ENCODE assay signal across 24 mouse cellular contexts in genomic region chr17:72417451-72417850, GRCm38 (mm10).
DNase-seq lines count a peak whose midpoint lies in the region; ATAC-seq and TF ChIP-seq lines count a peak whose summit lies in the region.
"Had no signal": no experiment of that assay in that cellular context is flagged by ENCODE, and none has a peak within 500 bp of the region (broad histone marks: within the 10 kb centered on the region; RNA-seq: fewer than 3 reads in every experiment).

No protein-coding gene starts in this region.

- H3K4me1 ChIP-seq in lung, embryonic 14.5 days (ENCODE audit: insufficient read depth) = no peaks in the 10 kb centered on the region
- H3K4me1 ChIP-seq: embryonic facial prominence, embryonic 12.5 days; embryonic facial prominence, embryonic 15.5 days; hindbrain, embryonic 12.5 days; hindbrain, embryonic 15.5 days had no signal

- H3K9ac ChIP-seq in lung, embryonic 14.5 days = no peak overlapping the region
- H3K9ac ChIP-seq: embryonic facial prominence, embryonic 12.5 days; embryonic facial prominence, embryonic 15.5 days; forebrain, postnatal 0 days; hindbrain, embryonic 12.5 days; hindbrain, embryonic 15.5 days had no signal

- TF ChIP-seq CTCF in lung, embryonic 14.5 days (IDR thresholded peaks at IDR 0.05; ENCODE audit: low read depth) = no peak

- no peaks in the 10 kb centered on the region for H3K27me3 ChIP-seq in lung, embryonic 14.5 days (ENCODE audit: insufficient read depth, low read length)
- H3K27me3 ChIP-seq: CH12.LX; embryonic facial prominence, embryonic 12.5 days; embryonic facial prominence, embryonic 15.5 days; hindbrain, embryonic 12.5 days; hindbrain, embryonic 15.5 days had no signal

- no peaks in the 10 kb centered on the region for H3K36me3 ChIP-seq in lung, embryonic 14.5 days (ENCODE audit: insufficient read depth)
- H3K36me3 ChIP-seq: embryonic facial prominence, embryonic 12.5 days; embryonic facial prominence, embryonic 15.5 days; G1E; hindbrain, embryonic 12.5 days; hindbrain, embryonic 15.5 days had no signal

- peak; percentile 4 for DNase-seq in adrenal gland, postnatal 14 days
- DNase-seq in adrenal gland, postnatal 4 days (ENCODE audit: low spot score in 2 of 2) = no peak
- peak; percentile 28 for DNase-seq in lung, embryonic 14.5 days
- DNase-seq in lung, postnatal 25 days (ENCODE audit: low spot score) = no peak
- DNase-seq in NIH3T3 (ENCODE audit: low read depth) = peak; percentile 5
- no peak for DNase-seq in frontal cortex, postnatal 25 days (ENCODE audit: low spot score in 2 of 2)
- DNase-seq: adrenal gland, postnatal 36 days; B cell, adult 2 months; cerebellum, adult 11 months; cerebellum, adult 2 months; cerebellum, adult 9-11 months; cerebellum, postnatal 25 days; forebrain, postnatal 0 days; gastrocnemius, postnatal 25 days had no signal

- WGBS in lung, embryonic 14.5 days = 75% methylated on average over 4 of the region's 4 CpGs

- ATAC-seq in lung, embryonic 14.5 days (ENCODE audit: insufficient read depth) = no peak
- ATAC-seq: activated CD4-positive, CD25-positive, alpha-beta regulatory T cell, adult 4 months; forebrain, embryonic 14.5 days; forebrain, postnatal 0 days; intestine, postnatal 0 days had no signal

- no peaks in the 10 kb centered on the region for H3K9me3 ChIP-seq in lung, embryonic 14.5 days (ENCODE audit: low read depth, low read length)
- H3K9me3 ChIP-seq: embryonic facial prominence, embryonic 12.5 days; embryonic facial prominence, embryonic 15.5 days; hindbrain, embryonic 12.5 days; hindbrain, embryonic 15.5 days had no signal

- H3K4me3 ChIP-seq in lung, embryonic 14.5 days (ENCODE audit: low read depth, low read length) = no peak overlapping the region
- H3K4me3 ChIP-seq: embryonic facial prominence, embryonic 12.5 days; embryonic facial prominence, embryonic 15.5 days; hindbrain, embryonic 12.5 days; hindbrain, embryonic 15.5 days had no signal

- no peak overlapping the region for H3K4me2 ChIP-seq in lung, embryonic 14.5 days
- H3K4me2 ChIP-seq: embryonic facial prominence, embryonic 12.5 days; embryonic facial prominence, embryonic 15.5 days; heart, embryonic 11.5 days; hindbrain, embryonic 12.5 days; hindbrain, embryonic 15.5 days had no signal

- no peak overlapping the region for H3K27ac ChIP-seq in lung, embryonic 14.5 days (ENCODE audit: low read depth)
- H3K27ac ChIP-seq: embryonic facial prominence, embryonic 12.5 days; embryonic facial prominence, embryonic 15.5 days; hindbrain, embryonic 12.5 days; hindbrain, embryonic 15.5 days had no signal

Comparison
In these comparisons a context has a peak if more than half of its experiments do, and no peak if none do; other contexts are left out.
1. DNase-seq: peak in adrenal gland, postnatal 14 days (single experiment), lung, embryonic 14.5 days (single experiment) and NIH3T3 (single experiment); none in adrenal gland, postnatal 4 days (0 of 2), lung, postnatal 25 days (single experiment) and frontal cortex, postnatal 25 days (0 of 2).